Mouse (Mus musculus) lung, postnatal 0 days (tissue): ENCODE data around the gene Iqce. TPM values are rescaled to one million over a fixed set of nuclear protein-coding genes. Genes with fewer than 3 reads are reported as not detected.

Experiments
- ATAC-seq: fragments of 200-750 bp; cut with Nextera tagmentation; 2 replicates; pipeline ENCODE4 v1.8.0; 2017; ENCODE audit warnings: moderate library complexity
- DNase-seq: peaks from one replicate; pipeline ENCODE4 v3.0.0-alpha.2; 2016; ENCODE audit warnings: low spot score
- H3K27ac ChIP-seq: fragments of 300-500 bp; sonication (generic); 2 replicates; pipeline ENCODE4 v1.5.1; 2014; ENCODE audit warnings: antibody characterized with exemption, mild to moderate bottlenecking, low read length, mixed read lengths
- H3K27me3 ChIP-seq: fragments of 300-500 bp; sonication (generic); replicated peaks from 2 replicates; pipeline ENCODE4 v1.6.1; 2014; ENCODE audit warnings: low read length, mixed read lengths; ENCODE audit not compliant: insufficient read depth
- H3K36me3 ChIP-seq: fragments of 300-500 bp; sonication (generic); 2 replicates; pipeline ENCODE4 v1.6.1; 2014; ENCODE audit warnings: low read length, mixed read lengths; ENCODE audit not compliant: insufficient read depth
- H3K4me1 ChIP-seq: fragments of 300-500 bp; sonication (generic); 2 replicates; pipeline ENCODE4 v1.6.1; 2014; ENCODE audit warnings: antibody characterized with exemption, low read depth, low read length, mixed read lengths; ENCODE audit not compliant: insufficient read depth
- H3K4me2 ChIP-seq: fragments of 300-500 bp; sonication (generic); replicated peaks from 2 replicates; pipeline ENCODE4 v1.6.1; 2014; ENCODE audit warnings: low read depth, mild to moderate bottlenecking, low read length, moderate library complexity, mixed read lengths
- H3K4me3 ChIP-seq: fragments of 300-500 bp; sonication (generic); 2 replicates; pipeline ENCODE4 v1.5.1; 2014; ENCODE audit warnings: low read depth, low read length
- H3K9ac ChIP-seq: fragments of 300-500 bp; sonication (generic); replicated peaks from 2 replicates; pipeline ENCODE4 v1.6.1; 2014; ENCODE audit warnings: low read depth, mild to moderate bottlenecking
- H3K9me3 ChIP-seq: fragments of 300-500 bp; sonication (generic); 2 replicates; pipeline ENCODE4 v1.6.1; 2016; ENCODE audit warnings: low read length, mixed read lengths
- CTCF ChIP-seq: IDR thresholded peaks from 2 replicates; pipeline ENCODE4 v1.5.1; 2016; ENCODE audit warnings: antibody characterized with exemption, mild to moderate bottlenecking
- EP300 ChIP-seq: IDR thresholded peaks from 2 replicates; pipeline ENCODE4 v1.6.1; 2016; ENCODE audit warnings: antibody characterized with exemption, mild to moderate bottlenecking, control low read depth
- WGBS: fragments of 180-500 bp; shearing (Covaris S2); extraction: QIAGEN DNeasy Blood & Tissue Kit; methylation state at CpG from one replicate; pipeline ENCODE4 v1.1.7; 2014; 5-methylcytosine and 5-hydroxymethylcytosine counted together
- polyA plus RNA-seq: library from polyadenylated mRNA; unstranded; fragments of >200 nt; fragmentation: Nextera tagmentation; extraction: Ambion mirVana; gene quantifications from 2 replicates; pipeline ENCODE4 v1.2.1, GENCODE M21; 2015

Gene Iqce
- polyA plus RNA-seq, 1 experiment from 2014 or later: 11.0 TPM

DNA sequence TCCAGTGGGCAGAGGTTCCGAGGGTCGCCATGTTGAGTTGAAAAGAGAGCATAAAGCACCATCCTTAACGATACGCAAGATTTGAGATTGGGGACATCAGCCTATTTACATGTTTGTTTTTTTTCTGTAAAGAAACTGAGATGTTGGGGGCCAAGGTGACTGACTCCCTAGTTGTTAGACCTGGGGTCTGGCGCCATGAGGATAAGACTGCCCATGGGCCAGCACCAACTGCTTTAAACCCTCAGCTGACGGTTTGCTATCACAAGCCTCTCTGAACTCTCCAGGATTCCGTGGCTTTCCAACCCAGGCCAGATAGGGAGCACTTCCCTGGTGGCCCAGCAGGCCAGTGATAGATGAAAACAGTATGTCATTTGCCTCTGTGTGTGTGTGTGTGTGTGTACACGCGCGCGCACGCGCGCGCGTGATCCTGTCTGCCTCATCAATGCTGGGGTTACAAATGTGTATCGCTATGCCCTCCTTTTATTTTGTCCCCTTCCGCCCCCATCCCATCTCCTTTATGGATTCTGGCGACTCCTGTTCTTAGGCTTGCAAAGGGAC is 519 bp upstream of the Iqce start:
- ATAC-seq: no peak
- Histone ChIP-seq H3K4me2 (peak overlapping the region; percentile 82), H3K4me1 (peaks cover 14% of the 10 kb centered on the region; the same call in 1 of the 2 replicates), H3K9me3 (no peaks in the 10 kb centered on the region), H3K36me3 (no peaks in the 10 kb centered on the region), H3K27ac (0 out of 2 replicates have a peak overlapping the region, but pooled peaks have one; percentile 8), H3K27me3 (no peaks in the 10 kb centered on the region), H3K4me3 (no peak overlapping the region), H3K9ac (no peak overlapping the region)
- DNase-seq: no peak
- TF ChIP-seq CTCF (no peak), EP300 (no peak)
- WGBS: 67% methylated on average over 19 of the region's 19 CpGs

DNA sequence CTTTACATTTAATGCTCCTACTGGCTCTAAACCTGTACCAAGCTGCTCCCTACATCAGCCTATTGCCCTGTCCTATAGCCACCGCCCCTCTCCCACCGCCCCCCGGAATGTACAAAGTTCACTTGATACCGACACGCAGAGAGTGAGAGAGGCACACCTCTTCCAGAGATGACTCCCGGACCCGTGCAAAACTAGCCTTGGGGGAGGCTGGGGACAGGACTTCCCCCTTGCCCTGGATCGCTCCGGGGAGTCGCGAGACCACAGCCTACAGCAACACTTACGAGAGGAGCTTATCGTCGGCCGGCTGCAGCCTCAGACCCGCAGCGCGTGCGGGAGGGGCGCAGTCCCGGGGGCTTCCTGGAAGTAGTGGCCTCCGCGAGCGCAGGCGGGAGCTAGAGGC is 517 bp downstream of the Iqce start:
- peak overlapping the region; percentile 82 for H3K4me2 ChIP-seq
- TF ChIP-seq EP300 (no peak), CTCF (no peak)
- no peaks in the 10 kb centered on the region for H3K36me3 ChIP-seq
- WGBS: under 1% methylated on average over 25 of the region's 25 CpGs
- peaks cover 14% of the 10 kb centered on the region; the same call in 1 of the 2 replicates for H3K4me1 ChIP-seq
- DNase-seq (peak; percentile 18), ATAC-seq (0 out of 2 replicates have a peak, but pooled peaks have one; percentile 0)
- no peaks in the 10 kb centered on the region for H3K27me3 ChIP-seq
- peak overlapping the region; percentile 51 for H3K27ac ChIP-seq
- H3K9me3 ChIP-seq: no peaks in the 10 kb centered on the region
- H3K4me3 ChIP-seq: peak overlapping the region; percentile 58
- H3K9ac ChIP-seq: peak overlapping the region; percentile 37

DNA sequence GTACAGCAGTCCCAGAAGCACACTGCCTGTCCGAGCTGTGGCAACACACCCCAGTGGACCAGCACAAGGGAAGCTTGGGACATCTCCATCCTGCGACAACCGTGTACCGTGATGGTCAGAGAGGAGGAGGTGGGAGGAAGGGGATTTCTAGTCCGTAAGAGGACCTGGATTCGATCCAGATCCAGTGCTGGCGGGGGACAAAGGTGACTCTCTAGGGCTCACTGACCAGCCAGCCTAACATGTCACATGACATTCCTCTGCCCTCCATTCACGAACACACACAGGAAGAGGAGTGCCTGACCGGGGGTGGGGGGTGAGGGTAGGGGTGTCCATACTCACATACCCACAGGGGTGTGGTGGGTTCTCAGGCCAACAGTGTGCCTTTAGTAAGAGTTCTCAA is 2.4 kb downstream of the Iqce start:
- H3K4me3 ChIP-seq: no peak overlapping the region
- H3K36me3 ChIP-seq: no peaks in the 10 kb centered on the region
- WGBS: 66% methylated on average over 9 of the region's 9 CpGs
- H3K9ac ChIP-seq: no peak overlapping the region
- ATAC-seq (no peak), DNase-seq (no peak)
- no peaks in the 10 kb centered on the region for H3K27me3 ChIP-seq
- no peak overlapping the region for H3K4me2 ChIP-seq
- no peak overlapping the region for H3K27ac ChIP-seq
- no peaks in the 10 kb centered on the region for H3K9me3 ChIP-seq
- no peak for TF ChIP-seq CTCF
- TF ChIP-seq EP300: no peak
- peaks cover 10% of the 10 kb centered on the region; the same call in 1 of the 2 replicates for H3K4me1 ChIP-seq

DNA sequence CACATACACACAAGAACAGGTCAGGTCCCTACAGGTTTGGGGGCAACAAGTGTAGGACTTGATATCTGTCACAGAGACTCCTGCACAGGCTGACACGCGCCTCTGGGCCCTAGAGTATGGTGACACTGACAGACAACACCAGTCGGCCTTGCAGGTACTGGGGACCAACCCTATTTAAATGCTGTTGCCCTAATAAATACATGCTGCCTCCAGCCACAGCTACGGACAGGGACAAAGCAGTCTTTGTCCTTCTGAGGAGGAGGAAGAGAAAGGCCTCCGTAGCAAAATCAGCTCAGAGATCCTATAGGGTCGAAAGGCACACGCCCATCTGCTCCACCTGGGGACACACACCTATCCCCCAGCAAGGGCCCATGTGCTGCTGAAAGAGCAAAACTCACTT is 6.2 kb downstream of the Iqce start:
- WGBS: 84% methylated on average over 7 of the region's 7 CpGs

DNA sequence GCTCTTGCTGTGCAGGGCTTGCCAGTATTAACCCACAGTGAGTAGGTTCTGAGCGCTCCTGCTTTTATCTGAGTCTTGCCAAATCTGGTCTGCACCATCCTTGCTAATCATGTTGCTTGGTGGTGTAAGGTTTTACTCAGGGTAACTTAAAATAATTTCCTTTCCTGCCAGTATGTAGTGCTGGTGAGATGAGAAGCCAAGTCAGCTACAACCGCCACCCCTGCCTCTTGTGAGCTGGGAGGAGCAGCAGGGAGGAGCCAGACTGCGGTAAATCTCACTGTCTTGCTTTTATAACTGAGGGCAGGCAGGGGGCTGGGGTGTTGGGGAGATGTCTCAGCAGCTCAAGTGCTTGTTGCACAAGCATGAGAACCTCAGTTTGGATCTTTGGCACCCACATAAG is 13.7 kb downstream of the Iqce start:
- no peak for TF ChIP-seq EP300
- TF ChIP-seq CTCF: peak; percentile 1; the same call in 1 of the 2 replicates
- 67% methylated on average over 3 of the region's 3 CpGs for WGBS
- H3K4me1 ChIP-seq: no peaks in the 10 kb centered on the region
- no peak overlapping the region for H3K4me3 ChIP-seq
- peak; percentile 81 for ATAC-seq
- DNase-seq: peak; percentile 74
- H3K27me3 ChIP-seq: no peaks in the 10 kb centered on the region
- no peak overlapping the region for H3K9ac ChIP-seq
- no peak overlapping the region for H3K4me2 ChIP-seq
- no peaks in the 10 kb centered on the region for H3K36me3 ChIP-seq
- H3K9me3 ChIP-seq: no peaks in the 10 kb centered on the region
- H3K27ac ChIP-seq: no peak overlapping the region

More for the DNA sequence above, 6.2 kb downstream of the Iqce start:
- Histone ChIP-seq H3K27me3 (no peaks in the 10 kb centered on the region), H3K4me3 (no peak overlapping the region), H3K36me3 (no peaks in the 10 kb centered on the region), H3K27ac (no peak overlapping the region), H3K9me3 (no peaks in the 10 kb centered on the region), H3K9ac (no peak overlapping the region), H3K4me2 (no peak overlapping the region), H3K4me1 (no peaks in the 10 kb centered on the region)
- TF ChIP-seq CTCF: no peak
- no peak for TF ChIP-seq EP300
- DNase-seq (no peak), ATAC-seq (no peak)

DNA sequence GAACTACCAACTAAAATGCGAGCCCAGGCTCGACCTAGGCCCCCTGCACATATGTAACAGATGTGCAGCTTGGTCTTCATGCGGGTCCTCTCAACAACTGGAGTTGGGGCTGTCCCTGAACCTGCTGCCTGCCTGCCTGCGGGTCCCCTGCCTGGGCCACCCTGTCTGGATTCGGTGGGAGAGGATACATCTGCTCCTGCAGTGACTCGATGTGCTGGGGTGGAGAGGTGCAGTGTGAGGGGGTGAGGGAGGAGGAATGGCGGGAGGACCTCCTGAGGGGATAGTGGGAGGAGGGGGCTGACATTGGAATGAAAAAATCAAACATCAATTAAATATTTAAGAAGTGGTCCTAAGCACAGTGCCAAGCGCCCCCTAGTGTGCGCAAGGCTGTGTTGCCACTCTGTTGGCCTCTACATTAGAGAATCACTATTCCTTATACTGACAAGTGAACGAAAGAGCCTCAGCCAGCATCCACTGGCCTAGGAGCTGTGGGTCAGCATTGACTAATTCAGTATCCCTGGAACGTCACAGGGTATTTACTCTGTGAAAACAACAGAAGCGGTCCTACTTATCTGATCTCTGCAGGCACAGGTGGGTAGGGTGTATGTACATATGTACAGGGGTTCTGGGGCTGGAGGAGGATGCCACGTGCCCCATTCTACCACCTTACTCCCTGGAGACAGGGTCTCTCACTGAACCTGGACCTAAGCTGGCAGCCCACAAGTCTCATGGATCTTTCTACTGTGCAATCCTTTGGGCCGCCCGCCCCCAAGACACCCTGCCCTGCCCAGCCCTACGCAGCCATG is 17.6 kb downstream of the Iqce start:
- H3K27ac ChIP-seq: no peak overlapping the region
- H3K9ac ChIP-seq: no peak overlapping the region
- peak; percentile 56 for DNase-seq
- no peaks in the 10 kb centered on the region for H3K9me3 ChIP-seq
- H3K36me3 ChIP-seq: 0 out of 2 replicates have a peak, but pooled peaks cover 5% of the 10 kb centered on the region
- no peak for ATAC-seq
- no peak overlapping the region for H3K4me3 ChIP-seq
- H3K4me2 ChIP-seq: no peak overlapping the region
- no peaks in the 10 kb centered on the region for H3K27me3 ChIP-seq
- WGBS: 60% methylated on average over 16 of the region's 16 CpGs
- no peak for TF ChIP-seq EP300
- TF ChIP-seq CTCF: peak; percentile 81
- H3K4me1 ChIP-seq: no peaks in the 10 kb centered on the region
